Mouse (Mus musculus) embryonic facial prominence, embryonic 14.5 days (tissue): Measurements from ENCODE around the gene Zfp956. TPM values are rescaled to one million over a fixed set of nuclear protein-coding genes. Genes with fewer than 3 reads are reported as not detected.

ENCODE experiments used
- ATAC-seq: fragments of 200-750 bp; cut with Nextera tagmentation; 2 replicates; pipeline ENCODE4 v1.8.0; 2017; ENCODE audit warnings: low read depth, moderate number of reproducible peaks, moderate TSS enrichment
- DNase-seq: peaks from one replicate; pipeline ENCODE4 v3.0.0-alpha.2; 2015; ENCODE audit warnings: low spot score
- H3K27ac ChIP-seq: fragments of 300-500 bp; sonication (generic); replicated peaks from 2 replicates; pipeline ENCODE4 v1.5.1; 2014; ENCODE audit warnings: low read depth, mild to moderate bottlenecking, low read length, moderate library complexity
- H3K27me3 ChIP-seq: fragments of 300-500 bp; sonication (generic); replicated peaks from 2 replicates; pipeline ENCODE4 v1.6.1; 2014; ENCODE audit warnings: low read length; ENCODE audit not compliant: control insufficient read depth, insufficient read depth
- H3K36me3 ChIP-seq: fragments of 300-500 bp; sonication (generic); 2 replicates; pipeline ENCODE4 v1.6.1; 2014; ENCODE audit warnings: low read length, mixed read lengths; ENCODE audit not compliant: control insufficient read depth, insufficient read depth
- H3K4me1 ChIP-seq: fragments of 300-500 bp; sonication (generic); 2 replicates; pipeline ENCODE4 v1.6.1; 2014; ENCODE audit warnings: antibody characterized with exemption, low read length; ENCODE audit not compliant: control insufficient read depth, insufficient read depth
- H3K4me2 ChIP-seq: fragments of 300-500 bp; sonication (generic); 2 replicates; pipeline ENCODE4 v1.6.1; 2014; ENCODE audit warnings: low read depth, mild to moderate bottlenecking, low read length, moderate library complexity, mixed read lengths
- H3K4me3 ChIP-seq: fragments of 300-500 bp; sonication (generic); 2 replicates; pipeline ENCODE4 v1.5.1; 2014; ENCODE audit warnings: low read depth, mild to moderate bottlenecking, low read length
- H3K9ac ChIP-seq: fragments of 300-500 bp; sonication (generic); 2 replicates; pipeline ENCODE4 v1.6.1; 2014; ENCODE audit warnings: low read depth, mild to moderate bottlenecking, low read length, moderate library complexity, mixed read lengths
- H3K9me3 ChIP-seq: fragments of 300-500 bp; sonication (generic); 2 replicates; pipeline ENCODE4 v1.6.1; 2016; ENCODE audit warnings: low read length; ENCODE audit not compliant: control insufficient read depth
- WGBS: fragments of 180-500 bp; shearing (Covaris S2); extraction: QIAGEN DNeasy Blood & Tissue Kit; methylation state at CpG from one replicate; pipeline ENCODE4 v1.1.7; 2014; 5-methylcytosine and 5-hydroxymethylcytosine counted together
- polyA plus RNA-seq: library from polyadenylated mRNA; unstranded; fragments of >200 nt; fragmentation: Nextera tagmentation; extraction: Ambion mirVana; gene quantifications from 2 replicates; pipeline ENCODE4 v1.2.1, GENCODE M21; 2014

Gene Zfp956
- polyA plus RNA-seq, 1 experiment from 2014 or later = 9.4 TPM

- no peaks in the 10 kb centered on the region for H3K9me3 ChIP-seq
- no peak overlapping the region for H3K4me2 ChIP-seq
- no peak for DNase-seq
- H3K4me1 ChIP-seq = no peaks in the 10 kb centered on the region; the same call in 1 of the 2 replicates
- no peak for ATAC-seq
- no peak overlapping the region for H3K4me3 ChIP-seq
- H3K27me3 ChIP-seq = no peaks in the 10 kb centered on the region
- WGBS = 65% methylated on average over 8 of the region's 8 CpGs
- H3K27ac ChIP-seq = no peak overlapping the region
- no peak overlapping the region for H3K9ac ChIP-seq
- H3K36me3 ChIP-seq = no peaks in the 10 kb centered on the region
These were observed 57.5 kb downstream of the Zfp956 start for GRCm38 (mm10) chr6:48010727-48011126.

Other genes starting within 250 kb of the Zfp956 start
- 262 and 270 TPM in 2 replicates for gene Pdia4, start 140.0 kb upstream of the Zfp956 start, polyA plus RNA-seq
- gene Zfp786, start 122.5 kb upstream of the Zfp956 start, polyA plus RNA-seq = 1.9 and 2.4 TPM in 2 replicates
- 8.0 and 8.1 TPM in 2 replicates for gene Zfp398, start 117.7 kb upstream of the Zfp956 start, polyA plus RNA-seq
- gene Zfp282, start 76.2 kb upstream of the Zfp956 start, polyA plus RNA-seq = 13.6 and 15.7 TPM in 2 replicates
- gene Zfp212, start 32.9 kb upstream of the Zfp956 start, polyA plus RNA-seq = 12.5 and 13.6 TPM in 2 replicates
- gene Zfp777, start 95.5 kb downstream of the Zfp956 start, polyA plus RNA-seq = 7.5 and 9.1 TPM in 2 replicates
- gene Zfp746, start 133.2 kb downstream of the Zfp956 start, polyA plus RNA-seq = 21.2 and 21.6 TPM in 2 replicates